Mouse (Mus musculus): Measurements from ENCODE around the gene Haghl. TPM values are rescaled to one million over a fixed set of nuclear protein-coding genes. Genes with fewer than 3 reads are reported as not detected.
A peak's percentile ranks its signal among the peaks of the same experiment; 100 is the strongest.

Haghl gene
- polyA plus RNA-seq, 1 experiment from 2014 or later: 37.5 TPM

- H3K4me1 ChIP-seq (replicated peaks; ENCODE audit: control insufficient read depth, insufficient read depth): peaks cover 3% of the 10 kb centered on the region; the same call in 1 of the 2 replicates
- H3K9me3 ChIP-seq (ENCODE audit: control insufficient read depth, low read length): no peaks in the 10 kb centered on the region
- peak overlapping the region; percentile 76 for H3K9ac ChIP-seq (ENCODE audit: low read length)
- no peak for ATAC-seq (ENCODE audit: low FRiP score, low TSS enrichment)
- peak overlapping the region; percentile 79 for H3K4me3 ChIP-seq (ENCODE audit: low read depth, low read length)
- H3K27me3 ChIP-seq (ENCODE audit: control insufficient read depth, insufficient read depth, low read length): no peaks in the 10 kb centered on the region
- 20% methylated on average over 19 of the region's 19 CpGs for WGBS
- peaks cover 9% of the 10 kb centered on the region; the same call in 1 of the 2 replicates for H3K36me3 ChIP-seq (ENCODE audit: control insufficient read depth, insufficient read depth, low read length)
- peak overlapping the region; percentile 93 for H3K27ac ChIP-seq (replicated peaks)
- DNase-seq (ENCODE audit: low spot score): no peak
- peak overlapping the region; percentile 87 for H3K4me2 ChIP-seq (replicated peaks; ENCODE audit: low read depth)
- no peak for TF ChIP-seq EP300 (optimal IDR thresholded peaks at IDR 0.05)
- no peak for TF ChIP-seq CTCF (IDR thresholded peaks at IDR 0.05; ENCODE audit: low read depth)
These were observed 5.9 kb upstream of the Haghl start for GRCm38 (mm10) chr17:25791320-25791842.

GRCm38 (mm10) chr17:25786781-25787504, 1.5 kb upstream of the Haghl start:
- peaks cover 14% of the 10 kb centered on the region; the same call in 1 of the 2 replicates for H3K36me3 ChIP-seq (ENCODE audit: control insufficient read depth, insufficient read depth, low read length)
- peaks cover 8% of the 10 kb centered on the region for H3K4me1 ChIP-seq (replicated peaks; ENCODE audit: control insufficient read depth, insufficient read depth)
- DNase-seq (ENCODE audit: low spot score): no peak
- no peak overlapping the region for H3K27ac ChIP-seq (replicated peaks)
- no peak for ATAC-seq (ENCODE audit: low FRiP score, low TSS enrichment)
- no peak overlapping the region for H3K4me3 ChIP-seq (ENCODE audit: low read depth, low read length)
- H3K9ac ChIP-seq (ENCODE audit: low read length): no peak overlapping the region
- H3K27me3 ChIP-seq (ENCODE audit: control insufficient read depth, insufficient read depth, low read length): no peaks in the 10 kb centered on the region
- 91% methylated on average over 9 of the region's 9 CpGs for WGBS
- no peaks in the 10 kb centered on the region for H3K9me3 ChIP-seq (ENCODE audit: control insufficient read depth, low read length)
- no peak for TF ChIP-seq EP300 (optimal IDR thresholded peaks at IDR 0.05)
- no peak overlapping the region for H3K4me2 ChIP-seq (replicated peaks; ENCODE audit: low read depth)

GRCm38 (mm10) chr17:25786280-25786679, 807 bp upstream of the Haghl start, which contains the start of gene Ccdc78:
Gene Ccdc78 (plus strand): TSS chr17:25786580.
- 74% methylated on average over 3 of the region's 3 CpGs for WGBS
- H3K4me1 ChIP-seq (replicated peaks; ENCODE audit: control insufficient read depth, insufficient read depth): peaks cover 5% of the 10 kb centered on the region
- no peaks in the 10 kb centered on the region for H3K27me3 ChIP-seq (ENCODE audit: control insufficient read depth, insufficient read depth, low read length)
- peaks cover 14% of the 10 kb centered on the region; the same call in 1 of the 2 replicates for H3K36me3 ChIP-seq (ENCODE audit: control insufficient read depth, insufficient read depth, low read length)
- no peak for ATAC-seq (ENCODE audit: low FRiP score, low TSS enrichment)
- peak within 1 kb of the TSS; percentile 77 for H3K4me2 ChIP-seq (replicated peaks; ENCODE audit: low read depth)
- peak within 1 kb of the TSS; percentile 45 for H3K27ac ChIP-seq (replicated peaks)
- TF ChIP-seq EP300 (optimal IDR thresholded peaks at IDR 0.05): no peak
- TF ChIP-seq CTCF (IDR thresholded peaks at IDR 0.05; ENCODE audit: low read depth): no peak
- DNase-seq (ENCODE audit: low spot score): no peak
- H3K4me3 ChIP-seq (ENCODE audit: low read depth, low read length): peak within 1 kb of the TSS; percentile 69
- peak within 1 kb of the TSS; percentile 61; the same call in 1 of the 2 replicates for H3K9ac ChIP-seq (ENCODE audit: low read length)
- H3K9me3 ChIP-seq (ENCODE audit: control insufficient read depth, low read length): no peaks in the 10 kb centered on the region

- Histone ChIP-seq H3K4me2 (replicated peaks; ENCODE audit: low read depth) (0 out of 2 replicates have a peak overlapping the region, but pooled peaks have one; percentile 77), H3K9me3 (ENCODE audit: control insufficient read depth, low read length) (no peaks in the 10 kb centered on the region), H3K36me3 (ENCODE audit: control insufficient read depth, insufficient read depth, low read length) (peaks cover 5% of the 10 kb centered on the region; the same call in 1 of the 2 replicates), H3K4me3 (ENCODE audit: low read depth, low read length) (no peak overlapping the region), H3K27ac (replicated peaks) (no peak overlapping the region), H3K9ac (ENCODE audit: low read length) (no peak overlapping the region), H3K27me3 (ENCODE audit: control insufficient read depth, insufficient read depth, low read length) (no peaks in the 10 kb centered on the region), H3K4me1 (replicated peaks; ENCODE audit: control insufficient read depth, insufficient read depth) (peaks cover 5% of the 10 kb centered on the region)
- 74% methylated on average over 15 of the region's 15 CpGs for WGBS
- ATAC-seq (ENCODE audit: low FRiP score, low TSS enrichment) (no peak), DNase-seq (ENCODE audit: low spot score) (no peak)
- TF ChIP-seq EP300 (optimal IDR thresholded peaks at IDR 0.05) (no peak), CTCF (IDR thresholded peaks at IDR 0.05; ENCODE audit: low read depth) (no peak)
These were observed 1.5 kb downstream of the Haghl start for GRCm38 (mm10) chr17:25783861-25784574.

GRCm38 (mm10) chr17:25783086-25783485, 2.4 kb downstream of the Haghl start:
- WGBS: 66% methylated on average over 7 of the region's 7 CpGs
- Histone ChIP-seq H3K4me3 (ENCODE audit: low read depth, low read length) (no peak overlapping the region), H3K27me3 (ENCODE audit: control insufficient read depth, insufficient read depth, low read length) (no peaks in the 10 kb centered on the region), H3K4me1 (replicated peaks; ENCODE audit: control insufficient read depth, insufficient read depth) (peaks cover 5% of the 10 kb centered on the region), H3K36me3 (ENCODE audit: control insufficient read depth, insufficient read depth, low read length) (peaks cover 5% of the 10 kb centered on the region; the same call in 1 of the 2 replicates), H3K9me3 (ENCODE audit: control insufficient read depth, low read length) (no peaks in the 10 kb centered on the region), H3K4me2 (replicated peaks; ENCODE audit: low read depth) (no peak overlapping the region), H3K9ac (ENCODE audit: low read length) (no peak overlapping the region), H3K27ac (replicated peaks) (no peak overlapping the region)
- no peak for ATAC-seq (ENCODE audit: low FRiP score, low TSS enrichment)
- DNase-seq (ENCODE audit: low spot score): no peak
- TF ChIP-seq EP300 (optimal IDR thresholded peaks at IDR 0.05): no peak
- TF ChIP-seq CTCF (IDR thresholded peaks at IDR 0.05; ENCODE audit: low read depth): no peak
